In genomic region chr11:46115011-46115410, GRCm38 (mm10) we compare ENCODE assay signal across 27 mouse cellular contexts. TPM values are rescaled to one million over a fixed set of nuclear protein-coding genes. Genes with fewer than 3 reads are reported as not detected.
A peak's percentile ranks its signal among the peaks of the same experiment; 100 is the strongest.
DNase-seq lines count a peak whose midpoint lies in the region; ATAC-seq and TF ChIP-seq lines count a peak whose summit lies in the region.
"Had no signal": no experiment of that assay in that cellular context is flagged by ENCODE, and none has a peak within 500 bp of the region (broad histone marks: within the 10 kb centered on the region; RNA-seq: fewer than 3 reads in every experiment).

No protein-coding gene starts in this region.

- no peak overlapping the region for H3K9ac ChIP-seq in stomach, postnatal 0 days (ENCODE audit: low read length)
- H3K9ac ChIP-seq: embryonic facial prominence, embryonic 15.5 days; forebrain, embryonic 13.5 days; hindbrain, embryonic 14.5 days; liver, embryonic 15.5 days; midbrain, embryonic 13.5 days; stomach, embryonic 15.5 days had no signal

- ATAC-seq in stomach, postnatal 0 days (ENCODE audit: low FRiP score, low TSS enrichment): no peak
- ATAC-seq: forebrain, embryonic 13.5 days; intestine, postnatal 0 days; midbrain, embryonic 13.5 days had no signal

- H3K9me3 ChIP-seq in stomach, postnatal 0 days (ENCODE audit: control insufficient read depth, low read length): no peaks in the 10 kb centered on the region
- H3K9me3 ChIP-seq: embryonic facial prominence, embryonic 10.5 days; embryonic facial prominence, embryonic 15.5 days; forebrain, embryonic 13.5 days; liver, embryonic 15.5 days; midbrain, embryonic 13.5 days; stomach, embryonic 15.5 days had no signal

- no peak overlapping the region for H3K4me3 ChIP-seq in stomach, postnatal 0 days (ENCODE audit: low read depth, low read length)
- H3K4me3 ChIP-seq: embryonic facial prominence, embryonic 10.5 days; embryonic facial prominence, embryonic 15.5 days; forebrain, embryonic 13.5 days; liver, embryonic 15.5 days; midbrain, embryonic 13.5 days; stomach, embryonic 15.5 days had no signal

- TF ChIP-seq EP300 in stomach, postnatal 0 days (optimal IDR thresholded peaks at IDR 0.05): no peak

- H3K4me1 ChIP-seq in stomach, postnatal 0 days (replicated peaks; ENCODE audit: control insufficient read depth, insufficient read depth): no peaks in the 10 kb centered on the region; the same call in 1 of the 2 replicates
- H3K4me1 ChIP-seq: embryonic facial prominence, embryonic 15.5 days; forebrain, embryonic 13.5 days; liver, embryonic 15.5 days; midbrain, embryonic 13.5 days had no signal

- H3K4me2 ChIP-seq in stomach, postnatal 0 days (replicated peaks; ENCODE audit: low read depth): no peak overlapping the region
- H3K4me2 ChIP-seq: embryonic facial prominence, embryonic 15.5 days; forebrain, embryonic 13.5 days; heart, embryonic 11.5 days; hindbrain, embryonic 14.5 days; liver, embryonic 15.5 days; midbrain, embryonic 13.5 days; stomach, embryonic 15.5 days had no signal

- 60% methylated on average over 4 of the region's 4 CpGs for WGBS in stomach, postnatal 0 days

- H3K36me3 ChIP-seq in stomach, postnatal 0 days (ENCODE audit: control insufficient read depth, insufficient read depth, low read length): peaks cover 2% of the 10 kb centered on the region; the same call in 1 of the 2 replicates
- H3K36me3 ChIP-seq: liver, embryonic 15.5 days had no signal

- TF ChIP-seq CTCF in stomach, postnatal 0 days (IDR thresholded peaks at IDR 0.05; ENCODE audit: low read depth): no peak

- 0 out of 2 replicates have a peak overlapping the region, but pooled peaks have one; percentile 30 for H3K27ac ChIP-seq in stomach, postnatal 0 days (replicated peaks)
- H3K27ac ChIP-seq: embryonic facial prominence, embryonic 10.5 days; embryonic facial prominence, embryonic 15.5 days; forebrain, embryonic 13.5 days; hindbrain, embryonic 14.5 days; liver, embryonic 15.5 days; midbrain, embryonic 13.5 days had no signal

- DNase-seq in lung, postnatal 25 days (ENCODE audit: low spot score): peak; percentile 53
- no peak for DNase-seq in lung, postnatal 14 days
- DNase-seq in ES-CJ7 (ENCODE audit: low read depth, low spot score) (peak; percentile 93), WW6 (ENCODE audit: low read depth, low spot score) (peak; percentile 77)
- DNase-seq in stomach, postnatal 0 days (ENCODE audit: low spot score): no peak
- DNase-seq in retina, postnatal 1 day: no peak
- no peak for DNase-seq in cerebellum, adult 11-12 months
- DNase-seq: B cell, adult 2 months; gastrocnemius, postnatal 36 days; heart, adult 18-20 months; heart, postnatal 10 days; kidney, adult 9 months; layer of hippocampus, postnatal 36 days; liver; right cerebral cortex, adult 18-20 months; thymus, adult 18-20 months; thymus, postnatal 25 days had no signal

- H3K27me3 ChIP-seq in stomach, postnatal 0 days (ENCODE audit: control insufficient read depth, insufficient read depth, low read length): no peaks in the 10 kb centered on the region
- H3K27me3 ChIP-seq: embryonic facial prominence, embryonic 15.5 days; forebrain, embryonic 13.5 days; liver, embryonic 15.5 days; midbrain, embryonic 13.5 days; stomach, embryonic 15.5 days had no signal

RNA-seq across cellular contexts. Expression of gene Nipal4, which starts 51.3 kb away (rescaled TPM):
- 29.2 and 30.0 TPM in 2 replicates for polyA plus RNA-seq in stomach, postnatal 0 days (2015; fragmentation: Nextera tagmentation; extraction: Ambion mirVana)
- polyA plus RNA-seq: neural tube, embryonic 14.5 days had no signal

RNA-seq across cellular contexts. Expression of gene Adam19, which starts 59.2 kb away (rescaled TPM):
- 4.3 and 4.9 TPM in 2 replicates for polyA plus RNA-seq in stomach, postnatal 0 days (2015; fragmentation: Nextera tagmentation; extraction: Ambion mirVana)

Comparison
In these comparisons a context has a peak if more than half of its experiments do, and no peak if none do; other contexts are left out.
1. DNase-seq: peak in lung, postnatal 25 days (single experiment), ES-CJ7 (single experiment) and WW6 (single experiment); none in lung, postnatal 14 days (single experiment), stomach, postnatal 0 days (single experiment), retina, postnatal 1 day (single experiment) and cerebellum, adult 11-12 months (single experiment).